Mouse (Mus musculus) cerebellum, adult 9-11 months (tissue): ENCODE results near the gene Gng4.
"Not testable (repeated sequence)": the region's sequence is repeated elsewhere in the genome, so short reads cannot be mapped to it uniquely, and the experiment has no call there.

Source experiments
- DNase-seq: peaks from one replicate; pipeline ENCODE4 v3.0.0; 2022

The Gng4 gene

DNA sequence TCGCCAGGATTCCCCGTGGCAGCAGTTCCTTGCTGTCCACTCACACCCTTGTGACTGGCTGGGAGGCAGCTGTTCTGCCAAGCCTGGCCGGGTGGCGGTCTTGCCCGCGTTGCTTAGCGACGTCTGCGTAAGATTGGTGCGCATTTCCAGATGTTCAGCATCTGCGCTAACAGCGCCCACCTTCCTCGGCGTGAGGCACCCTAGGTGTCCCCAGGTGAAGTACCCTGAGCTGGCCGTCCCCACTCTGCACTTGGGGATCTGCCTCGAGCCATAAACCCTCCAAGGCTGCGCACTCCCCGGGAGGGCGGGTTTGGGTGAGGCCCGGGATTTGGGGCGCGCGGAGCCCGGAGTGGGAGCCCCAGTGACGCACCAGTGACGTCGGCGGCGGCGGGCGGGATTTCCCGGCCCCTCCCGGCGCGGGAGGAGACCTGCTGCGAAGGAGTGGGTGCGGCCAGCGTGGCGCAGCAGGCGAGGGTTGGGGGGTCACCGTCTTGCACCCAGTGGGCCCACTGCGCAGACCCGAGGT is at the start of gene Gng4:
Gng4 (plus strand) TSS at position 166 of the 526 bp plus-strand sequence.
- no peak for DNase-seq

DNA sequence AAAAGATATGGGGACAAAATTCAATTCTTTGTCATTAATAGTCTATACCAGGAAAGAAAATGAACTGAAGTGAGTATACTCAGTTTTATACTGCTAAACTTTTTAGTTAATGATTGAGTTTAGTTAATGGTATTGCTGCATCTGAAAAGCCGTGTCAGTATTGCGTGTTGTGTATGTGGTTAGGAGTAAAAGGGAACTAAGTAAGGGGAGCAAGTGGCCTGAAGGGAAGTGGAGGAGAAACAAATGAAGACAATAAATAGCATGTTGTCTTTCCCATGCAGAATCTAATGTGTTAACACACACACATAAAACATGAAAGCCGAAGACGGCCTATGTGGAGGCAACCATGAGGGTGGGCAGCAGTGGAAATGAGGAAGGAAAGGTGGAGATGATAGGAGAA is 44.6 kb upstream of the Gng4 start:
- no peak for DNase-seq

DNA sequence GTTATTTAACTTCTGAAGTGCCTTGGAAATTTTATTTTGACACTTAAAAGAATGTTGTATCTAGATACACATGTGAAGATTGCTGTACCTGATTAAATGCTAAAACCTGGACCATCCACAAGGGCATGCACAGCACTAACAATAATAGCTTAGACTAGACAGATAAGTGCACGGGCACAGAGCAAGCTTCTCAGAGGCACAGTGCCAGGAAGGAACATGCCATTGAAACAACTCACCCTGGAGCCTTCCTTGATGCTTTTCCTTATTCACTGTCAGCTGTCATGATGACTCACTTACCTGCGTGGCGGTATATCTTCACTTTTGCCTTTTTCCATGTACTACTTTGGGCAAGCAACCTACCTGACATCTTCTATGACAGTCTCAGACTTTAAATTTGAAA is 37.9 kb upstream of the Gng4 start:
- DNase-seq, result no peak

DNA sequence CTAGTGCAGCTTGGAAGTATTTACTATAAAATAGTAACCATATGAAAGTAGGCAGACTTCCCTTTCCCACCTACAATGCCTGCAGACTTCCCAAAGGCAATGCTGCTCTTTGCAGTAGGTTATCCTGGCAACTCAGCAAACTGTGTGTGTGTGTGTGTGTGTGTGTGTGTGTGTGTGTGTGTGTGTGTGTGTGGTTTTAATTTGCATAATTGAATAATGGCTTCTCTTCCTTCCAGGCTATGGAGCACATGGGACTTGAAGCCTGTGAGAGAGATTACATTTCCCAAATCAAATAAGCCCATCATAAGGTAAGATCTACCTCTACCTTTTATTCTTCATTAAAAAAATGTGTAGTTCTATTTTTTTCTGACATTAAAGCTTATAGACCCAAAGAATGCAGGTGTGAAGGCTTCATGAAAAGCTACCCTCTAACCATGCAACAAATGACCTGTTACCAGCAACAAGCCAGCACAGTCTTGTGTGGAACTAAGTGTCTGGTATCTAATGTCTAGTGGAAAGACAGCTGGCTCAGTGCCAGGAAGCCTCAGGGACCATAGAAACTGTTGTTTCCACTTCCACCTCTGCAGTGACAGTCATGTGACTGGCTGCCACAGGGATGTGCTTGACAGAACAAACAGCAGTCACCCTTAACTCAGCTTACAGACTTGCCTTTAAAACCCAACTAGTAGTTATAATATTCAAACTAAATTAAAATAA is 7.9 kb upstream of the Gng4 start:
- DNase-seq, result no peak

DNA sequence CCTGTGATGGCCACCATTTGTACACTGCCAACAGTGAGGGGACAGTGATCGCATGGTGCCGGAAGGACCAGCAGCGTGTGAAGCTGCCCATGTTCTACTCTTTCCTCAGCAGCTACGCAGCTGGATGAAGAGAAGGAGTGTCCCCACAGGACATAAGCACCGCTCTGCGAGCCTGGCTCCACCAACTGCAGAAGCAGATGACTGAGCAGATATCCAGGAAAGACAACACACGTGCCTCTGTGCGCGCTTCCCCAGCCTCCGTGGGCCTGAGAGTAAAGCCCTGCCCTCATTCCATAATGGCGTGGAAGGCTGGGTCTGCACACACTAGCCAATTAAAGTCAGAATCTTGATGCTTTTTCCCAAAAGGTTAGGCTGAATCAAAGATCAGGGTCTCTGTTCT is 6.8 kb upstream of the Gng4 start:
- DNase-seq, result no peak

DNA sequence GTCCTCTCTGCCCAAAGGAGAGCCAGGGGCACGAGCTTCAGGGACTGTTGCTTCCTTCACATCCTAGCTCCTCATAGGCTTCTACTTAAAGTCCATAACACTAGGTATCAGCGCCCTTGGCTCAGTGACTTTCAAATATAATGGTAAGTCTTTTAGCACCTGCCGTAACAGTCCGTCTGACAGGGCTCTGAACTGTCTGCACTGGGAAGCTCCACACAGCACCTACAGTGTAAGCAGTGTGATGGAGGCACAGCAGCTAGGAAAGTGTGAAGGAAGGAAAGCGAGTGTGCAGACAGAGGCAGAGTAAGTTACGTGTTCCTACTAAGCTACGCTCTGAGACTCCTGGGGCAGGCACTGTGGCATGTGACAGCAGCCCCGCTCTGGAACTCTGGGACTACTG is 6.2 kb upstream of the Gng4 start:
- DNase-seq, result no peak

DNA sequence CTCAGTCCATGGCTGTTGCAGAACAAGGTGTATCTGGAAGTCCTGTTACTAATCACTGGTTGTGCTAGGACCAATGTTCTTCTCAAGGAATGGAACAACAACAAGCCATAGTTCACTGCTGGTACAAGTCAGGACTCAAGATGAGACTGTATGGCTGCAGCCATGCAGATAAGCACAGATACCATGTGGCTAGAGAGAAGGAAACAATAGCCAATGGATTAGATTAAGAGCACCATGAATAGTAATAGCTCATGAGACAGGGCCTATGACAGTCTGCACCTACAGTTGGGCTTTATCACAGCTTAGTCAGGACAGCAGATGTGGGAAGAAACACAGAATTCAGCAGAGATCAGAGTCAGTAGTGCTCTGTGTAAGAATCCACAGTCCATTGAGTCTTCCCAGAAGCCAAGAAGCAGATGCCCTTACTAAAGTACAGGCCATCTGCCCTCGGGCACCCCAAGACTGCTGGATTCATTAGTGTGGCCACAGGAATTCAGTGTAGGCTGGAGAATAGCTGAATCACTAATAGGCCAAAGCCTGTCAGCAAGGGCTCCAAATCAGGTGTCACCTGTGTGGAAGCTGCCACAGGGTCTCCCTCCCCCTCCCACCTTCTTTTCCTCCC is 4.9 kb upstream of the Gng4 start:
- no peak for DNase-seq

DNA sequence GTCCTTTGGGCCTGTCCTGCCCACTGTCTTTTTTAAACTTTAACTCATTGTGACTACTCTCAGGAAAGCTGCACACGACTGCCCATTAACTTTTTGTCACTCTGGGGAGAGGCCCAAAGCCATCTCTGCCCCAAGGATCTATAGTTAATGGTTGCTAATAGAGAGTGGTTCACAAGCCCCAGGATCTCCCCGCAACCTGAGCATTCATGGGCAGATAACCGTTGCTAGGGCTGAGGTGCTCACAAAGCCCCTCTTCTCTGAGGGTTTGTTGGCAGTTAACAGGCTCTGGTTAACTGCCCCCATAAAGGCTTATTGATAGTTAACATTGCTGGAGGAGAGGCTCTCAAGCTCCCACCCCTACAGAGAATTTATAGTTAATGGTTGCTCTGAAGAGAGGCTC is 3.6 kb upstream of the Gng4 start:
- DNase-seq, result no peak

DNA sequence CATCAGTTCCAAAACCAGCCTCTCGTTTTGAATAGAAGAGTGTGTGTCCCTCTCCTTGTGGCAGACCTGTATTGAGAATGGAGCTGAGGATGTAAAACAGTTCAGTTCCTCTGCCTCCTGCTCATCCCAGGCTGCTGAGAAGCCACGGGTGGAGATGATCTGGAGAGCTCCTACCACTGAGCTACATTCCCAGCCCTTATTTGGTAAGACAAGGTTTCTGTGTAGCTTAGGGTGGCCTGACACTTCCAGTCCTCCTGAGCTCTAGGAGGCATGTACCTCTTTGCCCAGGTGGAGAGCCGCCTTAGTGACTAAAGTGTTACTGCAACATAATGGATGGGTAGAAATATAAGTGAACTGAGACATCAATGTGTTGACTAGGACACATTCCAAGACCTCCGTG is 2.8 kb upstream of the Gng4 start:
- no peak for DNase-seq

DNA sequence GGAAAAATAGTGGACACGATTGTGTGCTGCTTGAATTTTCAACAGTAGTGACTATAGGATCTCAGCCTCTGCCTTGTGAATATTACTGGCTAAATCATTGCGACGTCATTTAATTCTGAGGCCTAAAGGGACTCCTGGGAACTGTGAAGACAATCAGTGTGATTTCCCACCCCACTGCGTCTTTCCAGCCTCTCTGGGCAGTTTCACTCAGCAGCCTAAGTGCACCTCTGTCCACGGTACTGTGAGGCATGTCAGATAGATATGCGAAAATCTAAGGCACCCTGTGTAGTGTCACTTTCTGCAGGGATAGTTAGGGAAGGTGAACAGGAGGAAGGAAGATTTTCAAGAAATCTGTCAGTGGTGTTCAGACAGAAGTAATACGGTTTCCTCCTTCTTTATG is 563 bp upstream of the Gng4 start:
- no peak for DNase-seq

DNA sequence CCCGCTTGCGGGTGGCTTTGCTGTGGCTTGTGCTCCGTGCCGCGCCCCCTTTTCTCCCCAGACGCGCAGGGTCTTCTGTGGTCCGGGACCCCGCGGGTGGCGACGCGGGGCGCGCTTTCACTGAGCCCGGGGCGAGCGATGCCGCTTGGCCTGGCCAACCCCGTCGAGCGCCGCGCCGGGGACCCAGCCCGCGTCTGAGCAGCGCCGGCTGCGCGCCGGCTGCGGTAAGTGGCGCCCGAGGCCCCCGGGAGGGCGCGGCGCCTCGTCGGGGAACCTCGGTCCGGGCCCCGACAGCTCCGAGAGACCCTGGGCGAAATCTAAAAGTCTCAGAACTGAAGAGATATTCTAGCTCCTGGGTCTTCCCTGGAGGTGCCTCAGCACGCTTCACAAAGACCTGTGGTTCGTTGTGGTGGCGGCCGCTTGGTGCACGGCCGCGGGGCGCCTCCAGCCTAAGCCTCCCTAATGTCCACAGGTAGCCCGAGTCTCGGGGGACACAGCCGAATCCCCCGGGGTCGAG is 619 bp downstream of the Gng4 start:
- DNase-seq, result no peak

DNA sequence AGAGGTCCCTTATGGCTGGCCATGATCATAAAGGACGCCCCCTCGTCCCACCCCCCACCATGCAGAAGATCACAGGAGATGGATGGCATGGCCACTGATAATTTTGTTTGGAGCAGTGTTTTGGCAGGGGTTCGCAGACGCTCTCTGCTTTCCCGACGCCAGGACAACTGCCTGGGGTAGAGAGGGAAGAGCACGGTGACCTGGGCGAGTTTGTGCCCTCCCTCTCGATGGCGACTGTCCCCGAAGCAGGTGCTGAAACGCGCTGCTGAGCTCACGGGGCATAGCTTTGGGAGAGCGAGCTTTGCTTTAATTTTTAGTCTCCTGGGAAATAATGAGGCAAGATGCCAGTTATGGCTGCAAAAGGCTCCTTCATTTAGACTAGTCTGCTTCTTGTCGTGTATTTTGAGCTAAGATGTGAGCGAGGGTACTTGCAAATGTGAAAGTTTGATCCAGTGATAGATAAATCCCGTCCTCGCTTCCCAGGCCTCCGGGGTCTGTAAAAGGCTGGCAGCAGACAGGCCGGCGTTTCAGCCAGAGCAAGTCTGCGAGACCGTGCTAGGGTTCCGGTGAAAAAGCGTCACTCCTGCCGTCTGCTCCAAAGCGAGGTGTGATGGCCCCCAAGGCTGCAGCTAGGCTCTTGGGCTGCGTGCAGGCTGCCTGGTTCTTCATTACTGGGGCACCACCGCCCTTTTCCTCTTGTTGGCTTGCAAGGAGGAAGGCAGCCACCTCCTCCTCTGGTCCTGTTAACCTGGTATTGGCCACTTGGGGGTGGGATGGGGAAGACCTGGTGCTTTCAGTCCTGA is 1.3 kb downstream of the Gng4 start:
- DNase-seq, result no peak

DNA sequence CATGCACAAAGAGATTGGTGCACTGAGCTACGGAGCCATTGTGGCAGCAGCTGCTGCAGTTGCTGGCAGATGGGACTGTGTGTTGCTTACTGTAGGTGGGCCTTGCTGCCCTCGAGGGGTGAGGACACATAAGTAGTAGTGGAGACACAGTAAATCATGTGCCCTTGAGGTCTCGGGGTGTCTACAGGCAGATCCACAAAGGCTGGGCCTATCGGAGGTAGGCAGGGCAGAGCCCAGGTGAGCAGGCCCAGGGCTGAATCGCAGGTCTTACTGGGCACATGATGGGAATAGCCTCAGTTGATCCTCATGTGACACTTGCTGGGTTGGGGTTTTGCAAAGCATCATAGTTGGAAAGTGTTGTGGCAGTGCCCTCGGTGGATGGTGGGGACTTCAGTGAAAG is 3.1 kb downstream of the Gng4 start:
- DNase-seq, result no peak

DNA sequence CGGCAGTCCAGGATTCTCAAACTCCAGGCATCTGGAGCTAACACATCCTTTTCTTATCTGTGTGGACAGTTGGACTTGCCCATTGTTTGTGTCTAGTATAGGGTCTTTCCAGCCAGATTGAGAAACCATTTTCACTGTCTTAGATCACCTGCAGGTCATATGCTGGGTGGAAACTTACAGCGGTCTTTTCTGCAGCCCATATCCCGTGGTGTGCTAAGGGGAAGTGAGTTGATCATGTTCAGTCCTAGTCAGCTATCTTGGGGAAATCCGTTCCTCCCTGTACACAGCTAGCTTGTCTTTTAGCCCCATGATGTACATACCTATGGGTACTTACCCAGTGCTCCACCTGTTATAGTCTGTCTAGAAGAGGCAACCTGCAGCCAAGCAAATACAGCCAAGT is 4.2 kb downstream of the Gng4 start:
- no peak for DNase-seq

DNA sequence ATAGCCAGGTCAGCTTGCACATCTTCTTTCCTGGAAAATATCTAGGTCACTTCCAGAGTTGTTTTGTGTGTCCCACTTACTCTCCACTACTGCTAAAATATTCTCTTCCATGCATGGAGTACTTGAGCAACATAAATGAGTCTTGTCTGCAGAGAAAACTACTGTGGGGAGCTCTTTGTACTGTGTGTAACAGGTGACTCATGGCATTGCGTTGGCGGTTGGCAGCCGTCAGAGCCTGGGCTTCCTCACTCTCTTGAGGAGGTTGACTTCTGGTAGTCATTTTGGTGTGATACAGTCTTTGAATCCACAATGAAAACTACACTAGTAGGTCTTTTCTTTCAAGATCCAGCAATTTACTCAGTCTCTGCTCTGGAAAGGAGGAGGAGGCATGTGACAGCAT is 8.1 kb downstream of the Gng4 start:
- DNase-seq, result no peak

DNA sequence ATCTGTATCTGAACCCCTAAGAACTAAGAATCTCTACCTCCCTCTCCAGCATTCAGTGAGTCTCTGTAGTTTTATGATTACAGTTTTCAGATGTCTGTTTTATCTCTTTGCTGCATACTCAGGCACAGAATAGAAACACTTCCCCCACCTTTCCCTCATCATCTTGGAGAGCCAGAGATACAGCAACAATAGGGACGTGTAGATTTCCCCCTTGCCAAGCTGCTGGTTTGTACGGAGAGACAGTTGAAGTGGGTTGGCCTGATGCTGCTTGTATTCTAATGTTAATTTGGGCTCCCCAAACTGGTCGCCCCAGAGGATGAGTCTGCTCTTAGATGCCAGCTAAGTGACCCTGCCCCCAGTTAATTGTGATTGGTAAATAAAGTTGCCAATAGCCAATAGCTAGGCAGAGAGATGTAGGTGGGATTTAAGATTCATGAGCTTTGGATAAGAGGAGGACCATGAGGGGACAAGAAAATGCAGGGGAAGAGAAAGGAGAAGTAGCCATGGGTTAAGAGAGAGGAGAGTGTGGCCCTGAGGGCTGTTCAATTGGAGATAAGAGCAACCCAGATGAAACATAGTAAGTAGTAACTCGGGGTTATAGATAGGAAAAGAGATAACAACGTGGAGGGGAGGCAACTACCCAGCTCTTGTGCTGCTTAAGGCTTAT is 11.4 kb downstream of the Gng4 start:
- DNase-seq, result no peak

DNA sequence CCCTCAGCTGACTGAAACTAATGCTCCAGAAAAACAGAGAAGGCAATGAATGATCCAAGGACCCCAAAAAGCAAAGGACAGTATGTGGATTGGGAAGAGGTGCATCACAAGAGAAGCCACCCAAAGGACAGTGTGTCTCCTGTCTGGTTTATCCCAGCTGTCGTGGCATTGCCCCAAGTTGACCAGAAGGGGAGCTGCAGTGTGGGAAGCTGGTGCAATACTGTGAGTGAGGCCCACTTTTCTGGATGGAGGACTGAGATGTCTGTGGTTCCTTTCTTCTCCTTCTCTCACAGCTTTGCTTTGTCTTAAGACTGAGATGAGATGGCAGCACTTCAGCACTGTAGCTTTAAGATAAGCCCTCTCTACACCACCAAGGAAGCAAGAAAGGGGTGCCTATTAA is 12.2 kb downstream of the Gng4 start:
- no peak for DNase-seq

DNA sequence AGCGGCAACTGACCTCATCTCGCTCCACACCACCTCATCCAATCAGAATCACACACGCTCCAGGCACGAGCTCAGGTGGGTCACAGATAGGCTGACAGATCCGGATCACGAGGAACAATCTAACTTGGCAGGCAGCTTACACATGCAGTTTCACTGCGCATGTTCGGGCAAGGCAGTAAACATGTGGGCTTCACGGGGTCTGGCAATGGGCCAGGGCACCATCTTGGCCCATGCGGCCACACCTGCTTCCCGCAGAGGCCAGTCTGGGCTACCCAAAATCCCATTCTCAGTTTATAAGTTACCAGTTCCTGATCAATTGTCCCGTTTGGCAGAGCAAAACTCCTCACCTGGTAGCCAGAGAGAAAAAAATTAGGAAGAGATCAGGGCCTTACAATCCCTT is 14.0 kb downstream of the Gng4 start:
- DNase-seq, result not testable (repeated sequence)

DNA sequence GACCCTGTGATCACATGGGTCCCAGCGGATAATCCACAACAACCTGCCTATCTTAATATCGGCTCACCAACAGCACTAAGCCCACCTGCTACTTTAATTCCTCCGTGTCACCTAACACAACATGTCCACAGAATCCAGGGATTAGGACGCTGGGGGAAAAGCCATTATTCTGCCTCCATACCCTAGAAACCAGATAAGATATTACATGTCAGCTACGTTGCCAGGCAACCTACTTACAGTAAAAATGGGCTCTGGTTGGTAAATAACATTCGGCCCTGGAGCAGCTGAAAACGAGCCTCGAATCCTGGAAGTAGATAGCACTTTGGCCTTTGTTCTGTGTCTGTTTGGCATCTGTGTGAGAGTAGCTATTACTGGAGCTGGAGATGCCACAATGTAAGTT is 14.9 kb downstream of the Gng4 start:
- DNase-seq, result no peak

DNA sequence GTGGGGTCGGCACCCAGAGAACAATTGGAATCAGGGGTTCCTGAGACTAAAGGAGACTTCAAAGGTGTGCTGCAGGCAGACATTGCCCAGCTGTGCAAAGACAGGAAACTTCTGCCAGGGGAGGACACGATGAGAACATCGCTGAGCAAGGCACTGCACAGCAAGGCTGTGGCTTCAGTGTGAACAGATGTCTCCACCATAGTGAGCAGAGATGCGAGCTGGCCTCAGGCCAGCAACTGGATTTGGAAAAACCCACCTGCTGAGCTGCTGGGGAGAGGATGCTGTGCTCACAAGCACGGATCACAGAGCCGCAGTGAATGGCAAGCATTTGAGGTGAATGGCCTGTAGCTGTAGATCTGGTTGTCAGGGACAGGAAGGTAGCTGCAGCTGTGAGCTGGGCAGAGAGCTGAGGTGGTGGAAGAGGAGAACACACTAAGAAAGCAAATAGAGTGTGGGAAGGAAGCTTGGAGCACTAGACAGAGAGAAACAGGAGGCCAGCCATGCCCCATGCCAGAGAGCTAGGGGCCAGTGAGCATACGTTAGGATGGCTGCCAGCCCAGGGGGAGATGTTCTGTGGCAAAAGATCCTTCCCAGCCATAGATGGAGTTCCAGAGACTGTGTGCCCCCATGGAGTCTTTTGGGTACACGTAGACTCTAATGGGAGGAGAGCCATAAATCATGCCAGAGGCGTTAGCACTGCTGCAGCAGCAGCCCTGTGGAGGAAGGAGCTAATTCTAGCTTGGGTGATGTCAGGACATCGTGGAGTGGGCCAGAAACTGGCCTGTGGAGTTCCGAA is 24.7 kb downstream of the Gng4 start:
- DNase-seq, result no peak

DNA sequence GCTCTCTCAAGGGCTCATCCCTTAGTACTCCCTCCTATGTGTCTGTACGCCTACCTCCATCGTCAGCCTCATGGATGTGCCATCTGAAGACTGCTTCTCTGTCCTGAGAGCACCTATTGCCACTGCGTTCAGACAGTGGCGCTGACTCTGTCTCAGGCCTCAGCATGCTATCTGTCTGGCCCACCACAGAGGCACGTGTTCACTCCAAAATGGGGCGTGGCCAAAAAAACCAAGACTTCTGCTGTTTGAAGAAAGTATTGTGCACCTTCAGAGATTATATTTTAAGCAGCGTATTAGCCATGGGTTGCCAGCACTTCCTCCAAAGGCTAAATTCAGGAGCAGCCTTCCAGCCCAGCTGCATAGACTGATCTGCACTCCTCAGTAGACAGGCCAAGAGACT is 27.0 kb downstream of the Gng4 start:
- no peak for DNase-seq

DNA sequence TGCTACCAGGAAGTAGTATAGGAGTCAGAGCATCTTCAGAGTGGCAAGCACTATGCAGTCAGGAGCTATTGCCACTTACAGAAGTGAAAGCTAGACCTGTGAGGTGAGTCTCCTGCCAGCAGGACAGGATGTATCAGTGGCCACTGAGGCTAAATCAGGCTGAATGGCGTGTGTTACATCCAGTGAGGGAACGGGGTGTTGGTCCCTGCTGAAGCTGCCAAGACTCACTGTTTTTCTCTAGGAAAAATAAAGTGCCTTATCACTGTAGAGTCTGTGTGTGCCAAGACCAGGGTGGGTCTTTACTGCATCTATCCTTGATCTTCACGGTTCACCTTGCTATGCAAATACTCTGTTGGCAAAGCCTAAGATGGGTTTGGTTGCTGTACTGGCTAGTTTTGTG is 34.8 kb downstream of the Gng4 start:
- DNase-seq, result no peak
